In genomic region chr13:108316487-108316903, GRCm38 (mm10) we compare ENCODE assay signal across 8 mouse cellular contexts. TPM values are rescaled to one million over a fixed set of nuclear protein-coding genes. Genes with fewer than 3 reads are reported as not detected.
DNase-seq lines count a peak whose midpoint lies in the region; ATAC-seq and TF ChIP-seq lines count a peak whose summit lies in the region.

No protein-coding gene starts in this region.

- no peak for TF ChIP-seq CTCF in hindbrain, postnatal 0 days (IDR thresholded peaks at IDR 0.05; ENCODE audit: low read depth)

- H3K9me3 ChIP-seq in embryonic facial prominence, embryonic 12.5 days: no peaks in the 10 kb centered on the region
- H3K9me3 ChIP-seq in hindbrain, postnatal 0 days (ENCODE audit: low read length): no peaks in the 10 kb centered on the region
- H3K9me3 ChIP-seq in midbrain, embryonic 12.5 days: no peaks in the 10 kb centered on the region

- DNase-seq in adrenal gland, adult (ENCODE audit: inconsistent age in 2 of 2, low spot score in 1 of 2): peak; percentile 11 to 35
- DNase-seq in adrenal gland, postnatal 36 days: no peak
- peak; percentile 37 for DNase-seq in CD4-positive, CD25-positive, alpha-beta regulatory T cell, adult 2 months (ENCODE audit: low read depth, low spot score)
- DNase-seq in hindbrain, postnatal 0 days (ENCODE audit: low spot score): peak; percentile 24
- peak; percentile 26 to 42 for DNase-seq in thymus, postnatal 10 days (ENCODE audit: low spot score in 2 of 2)
- no peak for DNase-seq in kidney, postnatal 25 days

- H3K9ac ChIP-seq in embryonic facial prominence, embryonic 12.5 days: peak overlapping the region; percentile 70
- peak overlapping the region; percentile 58 for H3K9ac ChIP-seq in hindbrain, postnatal 0 days (replicated peaks; ENCODE audit: low read length)
- H3K9ac ChIP-seq in midbrain, embryonic 12.5 days (replicated peaks): peak overlapping the region; percentile 75

- peak overlapping the region; percentile 79 for H3K4me2 ChIP-seq in embryonic facial prominence, embryonic 12.5 days (replicated peaks)
- peak overlapping the region; percentile 91 for H3K4me2 ChIP-seq in hindbrain, postnatal 0 days (ENCODE audit: low read depth, low read length)
- peak overlapping the region; percentile 89 for H3K4me2 ChIP-seq in midbrain, embryonic 12.5 days (replicated peaks)

- under 1% methylated on average over 32 of the region's 32 CpGs for WGBS in embryonic facial prominence, embryonic 12.5 days
- 2% methylated on average over 32 of the region's 32 CpGs for WGBS in hindbrain, postnatal 0 days
- under 1% methylated on average over 32 of the region's 32 CpGs for WGBS in midbrain, embryonic 12.5 days

- peak; percentile 69 for ATAC-seq in embryonic facial prominence, embryonic 12.5 days (ENCODE audit: insufficient number of reproducible peaks, insufficient read depth, low FRiP score, low TSS enrichment)
- peak; percentile 34 for ATAC-seq in hindbrain, postnatal 0 days
- ATAC-seq in midbrain, embryonic 12.5 days (ENCODE audit: low FRiP score, low read depth): peak; percentile 70

- H3K27me3 ChIP-seq in embryonic facial prominence, embryonic 12.5 days: no peaks in the 10 kb centered on the region
- H3K27me3 ChIP-seq in hindbrain, postnatal 0 days (ENCODE audit: insufficient read depth, low read length): no peaks in the 10 kb centered on the region
- no peaks in the 10 kb centered on the region for H3K27me3 ChIP-seq in midbrain, embryonic 12.5 days

- H3K27ac ChIP-seq in embryonic facial prominence, embryonic 12.5 days: peak overlapping the region; percentile 52; the same call in 1 of the 2 replicates
- no peak overlapping the region for H3K27ac ChIP-seq in hindbrain, postnatal 0 days
- no peak overlapping the region for H3K27ac ChIP-seq in midbrain, embryonic 12.5 days (replicated peaks)

- H3K36me3 ChIP-seq in embryonic facial prominence, embryonic 12.5 days: no peaks in the 10 kb centered on the region
- no peaks in the 10 kb centered on the region for H3K36me3 ChIP-seq in hindbrain, postnatal 0 days (ENCODE audit: insufficient read depth, low read length)
- no peaks in the 10 kb centered on the region for H3K36me3 ChIP-seq in midbrain, embryonic 12.5 days

- H3K4me3 ChIP-seq in embryonic facial prominence, embryonic 12.5 days: peak overlapping the region; percentile 76
- peak overlapping the region; percentile 62 for H3K4me3 ChIP-seq in hindbrain, postnatal 0 days (ENCODE audit: low read length)
- peak overlapping the region; percentile 86 for H3K4me3 ChIP-seq in midbrain, embryonic 12.5 days

- H3K4me1 ChIP-seq in embryonic facial prominence, embryonic 12.5 days: peaks cover 10% of the 10 kb centered on the region
- no peaks in the 10 kb centered on the region for H3K4me1 ChIP-seq in hindbrain, postnatal 0 days (ENCODE audit: insufficient read depth, low read length)
- H3K4me1 ChIP-seq in midbrain, embryonic 12.5 days: peaks cover 15% of the 10 kb centered on the region

RNA-seq across cellular contexts. Expression of gene Depdc1b, which starts 0.4 kb away (rescaled TPM):
- 1 to 10 TPM in 1 of 2 experiments, under 1 TPM in 1; 0.89 to 1.4 TPM for total RNA-seq in adrenal gland, postnatal 36 days (2021)
- polyA plus RNA-seq in embryonic facial prominence, embryonic 12.5 days (2016; fragmentation: Nextera tagmentation; extraction: Ambion mirVana): 12.4 and 12.8 TPM in 2 replicates
- 1.8 and 5.0 TPM in 2 replicates for total RNA-seq in hindbrain, postnatal 0 days (2014; rRNA removed)
- polyA plus RNA-seq in hindbrain, postnatal 0 days (2015; fragmentation: Nextera tagmentation; extraction: Ambion mirVana): 0.94 and 1.8 TPM in 2 replicates
- 13.9 and 15.2 TPM in 2 replicates for polyA plus RNA-seq in midbrain, embryonic 12.5 days (2016; fragmentation: Nextera tagmentation; extraction: Ambion mirVana)

Comparison
In these comparisons a context has a peak if more than half of its experiments do, and no peak if none do; other contexts are left out.
1. DNase-seq: peak in adrenal gland, adult (2 of 2), CD4-positive, CD25-positive, alpha-beta regulatory T cell, adult 2 months (single experiment), hindbrain, postnatal 0 days (single experiment) and thymus, postnatal 10 days (2 of 2); none in adrenal gland, postnatal 36 days (0 of 2) and kidney, postnatal 25 days (0 of 2).
2. Peak in every context shown above with its lines, with median percentiles within 50 percentile points of each other: ATAC-seq, H3K4me2 ChIP-seq, H3K4me3 ChIP-seq and H3K9ac ChIP-seq.